ENCODE assay signal across 17 mouse cellular contexts in the genomic region with DNA sequence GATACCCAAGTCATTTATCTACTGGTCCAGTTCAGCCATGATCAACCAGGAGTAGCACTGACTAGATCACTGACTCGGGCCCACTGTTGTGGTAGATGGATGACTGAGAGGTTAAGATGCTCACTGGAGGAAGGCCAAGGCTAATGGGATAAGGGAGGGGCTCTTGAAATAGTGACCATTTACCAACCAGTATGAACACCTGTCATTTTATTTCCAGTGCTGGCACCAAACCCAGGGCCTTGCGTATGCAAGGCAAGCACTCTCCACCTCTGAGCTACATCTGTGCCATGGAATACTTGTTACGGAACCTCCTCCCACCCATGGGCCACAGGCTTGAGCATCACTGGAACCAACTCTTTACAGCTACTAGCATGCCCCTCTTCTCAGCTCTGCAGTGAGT. TPM values are rescaled to one million over a fixed set of nuclear protein-coding genes. Genes with fewer than 3 reads are reported as not detected.
"Had no signal": no experiment of that assay in that cellular context is flagged by ENCODE, and none has a peak within 500 bp of the region (broad histone marks: within the 10 kb centered on the region; RNA-seq: fewer than 3 reads in every experiment).

No protein-coding gene starts in this region.

- DNase-seq: heart, postnatal 10 days; heart, postnatal 14 days; heart, postnatal 36 days; heart, postnatal 4 days; kidney, adult 11 months; kidney, adult 18-20 months; kidney, adult 2 months; kidney, adult 8-10 months; kidney, adult 9 months; kidney, postnatal 10 days; kidney, postnatal 14 days; kidney, postnatal 25 days; kidney, postnatal 36 days; kidney, postnatal 4 days; layer of hippocampus, adult 9-11 months; layer of hippocampus, postnatal 36 days had no signal

RNA-seq across cellular contexts. Expression of a gene that starts 26.0 kb away (rescaled TPM):
- total RNA-seq: hematopoietic stem cell, adult 5-6 weeks had no signal
